Mouse (Mus musculus) CH12.LX (cell line): ENCODE results near the gene Fyttd1. TPM values are rescaled to one million over a fixed set of nuclear protein-coding genes. Genes with fewer than 3 reads are reported as not detected.

Experiments used
- DNase-seq: peaks from one replicate; pipeline ENCODE4 v3.0.0-alpha.2; 2013; ENCODE audit errors: extremely low read depth
- H3K27ac ChIP-seq: 2 replicates; pipeline ENCODE4 v1.5.1; 2012; ENCODE audit warnings: low read depth, mild to moderate bottlenecking, control low read depth, moderate library complexity; ENCODE audit not compliant: insufficient read depth
- H3K27me3 ChIP-seq: replicated peaks from 2 replicates; pipeline ENCODE3; 2012; ENCODE audit warnings: inconsistent platforms
- H3K36me3 ChIP-seq, 2 experiments: replicated peaks in 1 of 2; 2 replicates each; pipeline versions ENCODE3 to v1.6.1; 2012; ENCODE audit warnings: inconsistent platforms in 1 of 2, low read length in 1 of 2, mild to moderate bottlenecking in 1 of 2, mixed read lengths in 1 of 2, moderate library complexity in 1 of 2; ENCODE audit not compliant: control insufficient read depth in 1 of 2, insufficient read depth in 1 of 2
- H3K4me1 ChIP-seq, 2 experiments: 2 replicates each; pipeline ENCODE4 v1.6.1; 2012; ENCODE audit warnings: inconsistent platforms in 1 of 2, moderate library complexity in 1 of 2; ENCODE audit not compliant: insufficient read depth in 2 of 2, control insufficient read depth in 1 of 2
- H3K4me2 ChIP-seq: 2 replicates; pipeline ENCODE4 v1.6.1; 2012; ENCODE audit warnings: low read depth, mild to moderate bottlenecking, control low read depth; ENCODE audit not compliant: poor library complexity, insufficient read depth, severe bottlenecking
- H3K4me3 ChIP-seq, 3 experiments: fragments of 150-350 bp in 1 of 3; sonication (generic) in 1 of 3; replicated peaks in 1 of 3; 2 replicates each; pipeline versions ENCODE3 to v1.5.1; 2011 to 2012; ENCODE audit warnings: low read depth in 2 of 3, low read length in 2 of 3, mild to moderate bottlenecking in 2 of 3, moderate library complexity in 2 of 3, control low read depth in 1 of 3, improper control_type of control experiment in 1 of 3, inconsistent platforms in 1 of 3, mixed read lengths in 1 of 3; ENCODE audit not compliant: poor library complexity in 1 of 3
- H3K79me2 ChIP-seq: replicated peaks from 2 replicates; pipeline ENCODE4 v1.6.1; 2012; ENCODE audit warnings: mild to moderate bottlenecking, moderate library complexity; ENCODE audit not compliant: control insufficient read depth, poor library complexity, insufficient read depth, severe bottlenecking; ENCODE audit errors: extremely low read depth
- H3K9ac ChIP-seq: 2 replicates; pipeline ENCODE4 v1.6.1; 2012; ENCODE audit warnings: low read depth, mild to moderate bottlenecking, control low read depth, moderate library complexity; ENCODE audit not compliant: insufficient read depth
- H3K9me3 ChIP-seq: replicated peaks from 2 replicates; pipeline ENCODE3; 2012; ENCODE audit warnings: low read length, inconsistent platforms, mixed read lengths
- BHLHE40 ChIP-seq: IDR thresholded peaks from 2 replicates; pipeline ENCODE4 v1.6.1; 2011; ENCODE audit warnings: mild to moderate bottlenecking, low read depth, low read length, improper control_type of control experiment
- CHD1 ChIP-seq: IDR thresholded peaks from 2 replicates; pipeline ENCODE4 v1.6.1; 2012; ENCODE audit warnings: low read depth, low read length, improper control_type of control experiment, inconsistent platforms
- CHD2 ChIP-seq: IDR thresholded peaks from 2 replicates; pipeline ENCODE4 v1.6.1; 2011; ENCODE audit warnings: low read length, improper control_type of control experiment
- CTCF ChIP-seq, 2 experiments: IDR thresholded peaks in 1 of 2; conservative IDR thresholded peaks in 1 of 2; 2 replicates each; pipeline ENCODE4 v1.5.1; 2011 to 2012; ENCODE audit warnings: low read depth in 2 of 2, low read length in 2 of 2, improper control_type of control experiment in 1 of 2, inconsistent platforms in 1 of 2, mild to moderate bottlenecking in 1 of 2, moderate library complexity in 1 of 2
- IRF4 ChIP-seq: IDR thresholded peaks from 2 replicates; pipeline ENCODE4 v1.6.1; 2014; ENCODE audit warnings: low read depth, mild to moderate bottlenecking, inconsistent platforms, low read length, improper control_type of control experiment
- JUN ChIP-seq: IDR thresholded peaks from 2 replicates; pipeline ENCODE4 v1.6.1; 2011; ENCODE audit warnings: low read depth, mild to moderate bottlenecking, low read length, improper control_type of control experiment, moderate library complexity; ENCODE audit not compliant: insufficient read depth
- JUND ChIP-seq: conservative IDR thresholded peaks from 2 replicates; pipeline ENCODE4 v1.6.1; 2011; ENCODE audit warnings: low read depth, low read length, improper control_type of control experiment
- MAFK ChIP-seq: IDR thresholded peaks from 2 replicates; pipeline ENCODE4 v1.6.1; 2011; ENCODE audit warnings: low read length, improper control_type of control experiment; ENCODE audit not compliant: insufficient replicate concordance
- MAZ ChIP-seq: IDR thresholded peaks from 2 replicates; pipeline ENCODE4 v1.6.1; 2012; ENCODE audit warnings: low read depth, mild to moderate bottlenecking, inconsistent platforms, low read length, improper control_type of control experiment, moderate library complexity
- MXI1 ChIP-seq: IDR thresholded peaks from 2 replicates; pipeline ENCODE4 v1.6.1; 2011; ENCODE audit warnings: mild to moderate bottlenecking, low read depth, low read length, improper control_type of control experiment
- MYC ChIP-seq: IDR thresholded peaks from 2 replicates; pipeline ENCODE4 v1.6.1; 2011; ENCODE audit warnings: low read depth, mild to moderate bottlenecking, improper control_type of control experiment, low read length
- NELFE ChIP-seq: IDR thresholded peaks from 2 replicates; pipeline ENCODE4 v1.6.1; 2011; ENCODE audit warnings: low read depth, low read length, improper control_type of control experiment
- NRF1 ChIP-seq: IDR thresholded peaks from 2 replicates; pipeline ENCODE4 v1.6.1; 2014; ENCODE audit warnings: low read depth, mild to moderate bottlenecking, inconsistent platforms, low read length, improper control_type of control experiment, moderate library complexity
- PAX5 ChIP-seq: IDR thresholded peaks from 2 replicates; pipeline ENCODE4 v1.6.1; 2012; ENCODE audit warnings: low read length, inconsistent platforms, mixed read lengths
- RAD21 ChIP-seq: IDR thresholded peaks from 2 replicates; pipeline ENCODE4 v1.6.1; 2011; ENCODE audit warnings: low read depth, mild to moderate bottlenecking, low read length, improper control_type of control experiment, moderate library complexity
- SMC3 ChIP-seq: IDR thresholded peaks from 2 replicates; pipeline ENCODE4 v1.6.1; 2011; ENCODE audit warnings: low read depth, low read length, improper control_type of control experiment
- UBTF ChIP-seq: IDR thresholded peaks from 2 replicates; pipeline ENCODE4 v1.6.1; 2012; ENCODE audit warnings: low read depth, mild to moderate bottlenecking, inconsistent platforms, low read length, improper control_type of control experiment, moderate library complexity
- USF1 ChIP-seq: IDR thresholded peaks from 2 replicates; pipeline ENCODE4 v1.6.1; 2014; ENCODE audit warnings: low read depth, mild to moderate bottlenecking, inconsistent platforms, low read length, improper control_type of control experiment
- USF2 ChIP-seq: conservative IDR thresholded peaks from 2 replicates; pipeline ENCODE4 v1.6.1; 2011; ENCODE audit warnings: low read depth, low read length, improper control_type of control experiment
- dilution Hi-C: fragments of 300-500 bp; cut with MboI; formaldehyde crosslinking; loops from 2 replicates; pipeline ENCODE4 v1.14.3; 2020; ENCODE audit warnings: low sequenced_read_pairs; ENCODE audit not compliant: extremely low pct_unique_long_range_greater_than_20kb, extremely low pct_ligation_motif_present
- in situ Hi-C: fragments of 300-500 bp; cut with MboI; formaldehyde crosslinking; loops from 3 replicates; pipeline ENCODE4 v1.14.3; 2019; ENCODE audit warnings: low sequenced_read_pairs, low pct_ligation_motif_present, low pct_unique_long_range_greater_than_20kb, mixed read lengths
- polyA plus RNA-seq: library from polyadenylated mRNA; unstranded; fragments of >175 nt; gene quantifications from 2 replicates; pipeline ENCODE4 v1.2.1, GENCODE M21; 2012; ENCODE audit warnings: low read depth; ENCODE audit not compliant: insufficient read length
- total RNA-seq, 2 experiments: library from RNA; depleted of rRNA; stranded (reverse); fragments of 300-350 nt in 1 of 2; fragments of >200 nt in 1 of 2; gene quantifications; 2 replicates each; pipeline ENCODE4 v1.2.3; 2012 to 2014

The Fyttd1 gene
- total and polyA plus RNA-seq, 3 experiments = 148 to 264 (median 168) TPM

DNA sequence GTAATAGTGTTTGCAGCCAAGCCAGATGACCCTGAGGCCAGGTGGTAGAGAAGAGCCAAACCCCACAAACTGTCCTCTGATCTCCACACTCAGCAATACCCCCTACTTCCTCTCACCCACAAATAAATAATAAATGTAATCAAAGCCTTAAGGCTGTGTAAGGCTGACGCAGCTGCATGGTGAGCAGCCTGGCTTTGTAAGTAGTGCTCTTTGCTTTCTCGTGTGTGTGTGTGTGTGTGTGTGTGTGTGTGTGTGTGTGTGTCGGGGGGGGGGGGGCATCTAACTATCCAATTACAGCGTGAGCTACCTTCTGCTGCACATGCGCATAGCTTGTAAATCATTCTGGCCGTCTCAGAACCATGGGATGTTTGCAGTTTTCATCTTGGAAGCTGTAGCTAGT, 77.0 kb downstream of the Fyttd1 start:
- peaks cover 20 to 50% of the 10 kb centered on the region in 2 experiments for H3K36me3 ChIP-seq
- TF ChIP-seq CHD2 (no peak), MYC (no peak), CHD1 (no peak), MAFK (no peak), USF2 (no peak), JUND (no peak), NELFE (no peak), PAX5 (no peak), NRF1 (no peak), USF1 (no peak), UBTF (no peak), MAZ (no peak), JUN (no peak), MXI1 (no peak)
- peaks cover 0 to 20% of the 10 kb centered on the region in 2 experiments; a peak in 2 of 4 replicates for H3K4me1 ChIP-seq
- H3K79me2 ChIP-seq = no peaks in the 10 kb centered on the region
- no peak for DNase-seq
- peaks cover 3% of the 10 kb centered on the region for H3K9me3 ChIP-seq
- H3K9ac ChIP-seq = no peak overlapping the region
- H3K27ac ChIP-seq = no peak overlapping the region
- no peaks in the 10 kb centered on the region for H3K27me3 ChIP-seq
- no peak overlapping the region for H3K4me2 ChIP-seq
- H3K4me3 ChIP-seq = no peak overlapping the region
- dilution Hi-C loops (no loop called here), in situ Hi-C loops (no loop called here)

- Histone ChIP-seq H3K9ac (no peak overlapping the region), H3K4me1 (peaks cover 0 to 16% of the 10 kb centered on the region in 2 experiments; a peak in 2 of 4 replicates), H3K27me3 (no peaks in the 10 kb centered on the region), H3K4me3 (no peak overlapping the region), H3K27ac (no peak overlapping the region), H3K36me3 (peaks cover 27 to 63% of the 10 kb centered on the region in 2 experiments), H3K79me2 (no peaks in the 10 kb centered on the region), H3K9me3 (no peaks in the 10 kb centered on the region), H3K4me2 (no peak overlapping the region)
- in situ Hi-C loops (no loop called here), dilution Hi-C loops (no loop called here)
- TF ChIP-seq CTCF (conservative IDR thresholded peaks at IDR 0.05 in 1 of 2, IDR thresholded peaks at IDR 0.05 in 1 of 2; ENCODE audit: low read depth in 2 of 2, low read length in 2 of 2) (peak in 1 of 2 experiments; percentile 53; a peak in 2 of 4 replicates), IRF4 (peak; percentile 71), SMC3 (peak; percentile 40), NELFE (no peak), RAD21 (peak; percentile 17), BHLHE40 (no peak), PAX5 (no peak)
- no peak for DNase-seq
Measured at GRCm38 (mm10) chr16:32956889-32957288, 79.6 kb downstream of the Fyttd1 start.

Other genes starting within 250 kb of the Fyttd1 start
- 31.9 and 35.9 TPM in 2 replicates for gene Tnk2, start 233.6 kb upstream of the Fyttd1 start, total RNA-seq (2012; rRNA removed)
- 14.7 and 18.8 TPM in 2 replicates for gene Tnk2, start 233.6 kb upstream of the Fyttd1 start, total RNA-seq (2014; rRNA removed)
- gene Tnk2, start 233.6 kb upstream of the Fyttd1 start, polyA plus RNA-seq = 62.2 and 67.7 TPM in 2 replicates
- gene Muc4, start 141.6 kb upstream of the Fyttd1 start, total RNA-seq (2012; rRNA removed) = 0.21 and 0.51 TPM in 2 replicates
- gene Muc4, start 141.6 kb upstream of the Fyttd1 start, total RNA-seq (2014; rRNA removed) = 0.09 TPM in 1 of 2 replicates, not detected in the other
- gene Muc4, start 141.6 kb upstream of the Fyttd1 start, polyA plus RNA-seq = 0.34 and 0.44 TPM in 2 replicates
- 0.21 and 0.42 TPM in 2 replicates for gene Muc20, start 80.1 kb upstream of the Fyttd1 start, total RNA-seq (2012; rRNA removed)
- gene Muc20, start 80.1 kb upstream of the Fyttd1 start, total RNA-seq (2014; rRNA removed) = 0.16 and 0.36 TPM in 2 replicates
- gene Muc20, start 80.1 kb upstream of the Fyttd1 start, polyA plus RNA-seq = 0.87 and 1.4 TPM in 2 replicates
- not detected in 2 replicates for gene Smbd1, start 67.0 kb upstream of the Fyttd1 start, total RNA-seq (2012; rRNA removed)
- gene Smbd1, start 67.0 kb upstream of the Fyttd1 start, total RNA-seq (2014; rRNA removed) = not detected in 2 replicates
- not detected in 2 replicates for gene Smbd1, start 67.0 kb upstream of the Fyttd1 start, polyA plus RNA-seq
- gene Rubcn, start 266 bp downstream of the Fyttd1 start, total RNA-seq (2012; rRNA removed) = 21.0 and 28.0 TPM in 2 replicates
- 38.3 and 40.4 TPM in 2 replicates for gene Rubcn, start 266 bp downstream of the Fyttd1 start, total RNA-seq (2014; rRNA removed)
- 22.2 and 27.7 TPM in 2 replicates for gene Rubcn, start 266 bp downstream of the Fyttd1 start, polyA plus RNA-seq
- gene Lrch3, start 36.6 kb downstream of the Fyttd1 start, total RNA-seq (2012; rRNA removed) = 11.4 and 11.9 TPM in 2 replicates
- 15.6 and 16.1 TPM in 2 replicates for gene Lrch3, start 36.6 kb downstream of the Fyttd1 start, total RNA-seq (2014; rRNA removed)
- 16.6 and 20.7 TPM in 2 replicates for gene Lrch3, start 36.6 kb downstream of the Fyttd1 start, polyA plus RNA-seq
- gene Iqcg, start 178.7 kb downstream of the Fyttd1 start, total RNA-seq (2012; rRNA removed) = 3.4 and 5.0 TPM in 2 replicates
- 7.3 and 13.0 TPM in 2 replicates for gene Iqcg, start 178.7 kb downstream of the Fyttd1 start, total RNA-seq (2014; rRNA removed)
- 21.8 and 31.3 TPM in 2 replicates for gene Iqcg, start 178.7 kb downstream of the Fyttd1 start, polyA plus RNA-seq
- 3,875 and 4,003 TPM in 2 replicates for gene Rpl35a, start 179.0 kb downstream of the Fyttd1 start, total RNA-seq (2012; rRNA removed)
- 5,433 and 7,521 TPM in 2 replicates for gene Rpl35a, start 179.0 kb downstream of the Fyttd1 start, total RNA-seq (2014; rRNA removed)
- gene Rpl35a, start 179.0 kb downstream of the Fyttd1 start, polyA plus RNA-seq = 3,182 and 3,281 TPM in 2 replicates
- gene Lmln, start 185.0 kb downstream of the Fyttd1 start, total RNA-seq (2012; rRNA removed) = 3.2 and 3.7 TPM in 2 replicates
- gene Lmln, start 185.0 kb downstream of the Fyttd1 start, total RNA-seq (2014; rRNA removed) = 1.5 and 1.7 TPM in 2 replicates
- 2.6 and 3.2 TPM in 2 replicates for gene Lmln, start 185.0 kb downstream of the Fyttd1 start, polyA plus RNA-seq